Mouse (Mus musculus) left cerebral cortex, postnatal 36 days (tissue): ENCODE measurements around the gene Ppp1r18. TPM values are rescaled to one million over a fixed set of nuclear protein-coding genes. Genes with fewer than 3 reads are reported as not detected.
A peak's percentile ranks its signal among the peaks of the same experiment; 100 is the strongest.

ENCODE experiments used
- DNase-seq, 2 experiments: peaks; one replicate each; pipeline ENCODE4 v3.0.0; 2021 to 2022; ENCODE audit warnings: low spot score in 2 of 2, mixed read lengths in 1 of 2
- intact Hi-C: fragments of 180-260 bp; cut with DNase I; formaldehyde crosslinking; loops from one replicate; pipeline ENCODE4 v1.15.1; 2025
- total RNA-seq, 2 experiments: library from RNA; stranded (reverse); gene quantifications; 2 replicates each; pipeline ENCODE4 v1.2.3; 2021

The Ppp1r18 gene
- 1 to 10 TPM; 9.2 to 9.3 TPM for total RNA-seq

GRCm38 (mm10) chr17:35865481-35866280 is at the start of gene Ppp1r18:
Gene Ppp1r18 (plus strand): TSS chr17:35865593.
- DNase-seq = peak in 1 of 2 experiments; percentile 37
- intact Hi-C loops = no loop called here

- no peak for DNase-seq
- intact Hi-C loops = loop anchor here (5.0 kb wide), 1 partner anchor 39 kb away; no protein-coding TSS in a partner anchor
Measured at GRCm38 (mm10) chr17:35815836-35816235, 49.6 kb upstream of the Ppp1r18 start.

GRCm38 (mm10) chr17:35816686-35817085 is 48.7 kb upstream of the Ppp1r18 start:
- no peak for DNase-seq
- intact Hi-C loops = loop anchor here (5.0 kb wide), 1 partner anchor 39 kb away; no protein-coding TSS in a partner anchor

- DNase-seq = no peak
- intact Hi-C loops = loop anchor here (5.0 kb wide), 1 partner anchor 40 kb away; no protein-coding TSS in a partner anchor
Measured at GRCm38 (mm10) chr17:35817226-35817625, 48.2 kb upstream of the Ppp1r18 start.

- DNase-seq = no peak
Measured at GRCm38 (mm10) chr17:35820111-35820510, 45.3 kb upstream of the Ppp1r18 start.

GRCm38 (mm10) chr17:35821439-35822430 is 43.7 kb upstream of the Ppp1r18 start, which contains the start of gene Ier3:
Gene Ier3 (plus strand): TSS chr17:35821684.
- intact Hi-C loops = loop anchor here (2.0 kb wide), 1 partner anchor 83 kb away; no protein-coding TSS in a partner anchor
- peak; percentile 68 to 69 for DNase-seq

More at GRCm38 (mm10) chr17:35820111-35820510, 45.3 kb upstream of the Ppp1r18 start:
- intact Hi-C loops = no loop called here

GRCm38 (mm10) chr17:35822564-35822963 is 42.8 kb upstream of the Ppp1r18 start:
- intact Hi-C loops = loop anchor here (2.0 kb wide), 1 partner anchor 84 kb away; no protein-coding TSS in a partner anchor
- no peak for DNase-seq

GRCm38 (mm10) chr17:35822964-35823937 is 42.1 kb upstream of the Ppp1r18 start, which contains the start of gene Flot1:
Gene Flot1 (plus strand): TSS chr17:35823230.
- peak; percentile 73 to 76 for DNase-seq

GRCm38 (mm10) chr17:35824402-35824801 is 41.0 kb upstream of the Ppp1r18 start:
- intact Hi-C loops = no loop called here
- DNase-seq = no peak

More at GRCm38 (mm10) chr17:35822964-35823937, 42.1 kb upstream of the Ppp1r18 start, which contains the start of gene Flot1:
- intact Hi-C loops = loop anchor here (2.0 kb wide), 1 partner anchor 84 kb away; no protein-coding TSS in a partner anchor

GRCm38 (mm10) chr17:35825109-35825850 is 40.1 kb upstream of the Ppp1r18 start:
- intact Hi-C loops = no loop called here
- no peak for DNase-seq

- intact Hi-C loops = loop anchor here (2.0 kb wide), 1 partner anchor 45 kb away; no protein-coding TSS in a partner anchor
- peak; percentile 82 to 85 for DNase-seq
Measured at GRCm38 (mm10) chr17:35829737-35830136, 35.7 kb upstream of the Ppp1r18 start.

- intact Hi-C loops = no loop called here
Measured at GRCm38 (mm10) chr17:35832400-35833238, 32.8 kb upstream of the Ppp1r18 start.

GRCm38 (mm10) chr17:35833239-35833751 is 32.1 kb upstream of the Ppp1r18 start:
- DNase-seq = no peak
- intact Hi-C loops = no loop called here

More at GRCm38 (mm10) chr17:35832400-35833238, 32.8 kb upstream of the Ppp1r18 start:
- no peak for DNase-seq

- DNase-seq = no peak
- intact Hi-C loops = no loop called here
Measured at GRCm38 (mm10) chr17:35833894-35834293, 31.5 kb upstream of the Ppp1r18 start.

- peak; percentile 25 to 53 for DNase-seq
- intact Hi-C loops = loop anchor here (5.0 kb wide), 1 partner anchor 82 kb away; the partner anchor contains the start of genes Mrps18b and Ppp1r10
Measured at GRCm38 (mm10) chr17:35834696-35835422, 30.5 kb upstream of the Ppp1r18 start.
